Mouse (Mus musculus) testis, adult 10 weeks (tissue): ENCODE measurements around the gene March4. TPM values are rescaled to one million over a fixed set of nuclear protein-coding genes. Genes with fewer than 3 reads are reported as not detected.

Source experiments
- polyA plus RNA-seq: library from polyadenylated mRNA; stranded (reverse); fragments of 350-450 nt; fragmentation: Illumina TruSeq; extraction: RNeasy Lipid Tissue Mini Kit (QIAGEN cat#74804); gene quantifications from one replicate; pipeline ENCODE4 v1.2.3, GENCODE M21; 2014; ENCODE audit warnings: low read depth, low replicate concordance

March4 gene
- 0.08 TPM for polyA plus RNA-seq

GRCm38 (mm10) chr1:72536611-72537351 lies at the start of gene March4:
Gene March4 (minus strand): TSS chr1:72536930.

GRCm38 (mm10) chr1:72582947-72583731 lies 46.4 kb upstream of the March4 start, which contains the start of gene Smarcal1:
Gene Smarcal1 (plus strand): TSS chr1:72583251.

Other genes with a start within 250 kb of the March4 start
- gene Xrcc5, start 229.5 kb downstream of the March4 start, polyA plus RNA-seq: 24.3 TPM
- gene Smarcal1, start 46.3 kb upstream of the March4 start, polyA plus RNA-seq: 3.1 TPM
- gene Ankar, start 163.6 kb upstream of the March4 start, polyA plus RNA-seq: 167 TPM
- gene Rpl37a, start 174.4 kb upstream of the March4 start, polyA plus RNA-seq: 30.7 TPM